Mouse (Mus musculus): ENCODE measurements around the gene Ppm1h. TPM values are rescaled to one million over a fixed set of nuclear protein-coding genes. Genes with fewer than 3 reads are reported as not detected.
A peak's percentile ranks its signal among the peaks of the same experiment; 100 is the strongest.

Gene Ppm1h
- total and polyA plus RNA-seq, 2 experiments from 2014 or later, result 4.9 to 6.1 TPM

DNA sequence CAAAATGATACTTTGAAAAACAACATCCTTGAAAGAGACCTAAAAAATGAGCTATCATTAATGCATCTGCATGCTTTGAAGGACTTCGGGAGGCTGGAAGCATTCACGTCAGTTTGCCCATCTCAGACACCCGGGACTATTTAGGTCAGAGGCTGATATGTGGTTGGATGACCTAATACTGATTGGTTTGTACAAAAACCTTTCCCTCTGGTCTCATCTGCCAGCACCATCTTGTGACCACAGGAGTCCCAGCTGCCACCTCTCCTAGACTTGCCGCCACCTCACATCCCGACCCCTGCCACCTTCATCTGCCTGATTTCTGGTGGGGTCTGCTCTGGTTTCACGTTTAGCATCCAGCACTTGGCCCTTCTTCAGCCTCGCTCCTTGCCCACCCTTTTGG is 71.3 kb downstream of the Ppm1h start:
- Histone ChIP-seq H3K4me3 (ENCODE audit: low read depth, low read length) (no peak overlapping the region), H3K9me3 (replicated peaks; ENCODE audit: control insufficient read depth, low read length) (no peaks in the 10 kb centered on the region), H3K4me2 (ENCODE audit: low read depth, low read length) (no peak overlapping the region), H3K36me3 (replicated peaks; ENCODE audit: control insufficient read depth, insufficient read depth, low read length) (no peaks in the 10 kb centered on the region), H3K27ac (ENCODE audit: low read depth) (no peak overlapping the region), H3K27me3 (ENCODE audit: control insufficient read depth, insufficient read depth, low read length) (no peaks in the 10 kb centered on the region), H3K4me1 (ENCODE audit: control insufficient read depth, insufficient read depth) (peaks cover 12% of the 10 kb centered on the region; the same call in 1 of the 2 replicates), H3K9ac (replicated peaks; ENCODE audit: low read depth, low read length) (no peak overlapping the region)
- DNase-seq (ENCODE audit: low spot score) (no peak), ATAC-seq (ENCODE audit: insufficient read depth, low read depth) (no peak)
- TF ChIP-seq CTCF (IDR thresholded peaks at IDR 0.05; ENCODE audit: low read depth) (no peak), EP300 (IDR thresholded peaks at IDR 0.05; ENCODE audit: low read depth) (no peak)
- 77% methylated on average over 7 of the region's 7 CpGs for WGBS

DNA sequence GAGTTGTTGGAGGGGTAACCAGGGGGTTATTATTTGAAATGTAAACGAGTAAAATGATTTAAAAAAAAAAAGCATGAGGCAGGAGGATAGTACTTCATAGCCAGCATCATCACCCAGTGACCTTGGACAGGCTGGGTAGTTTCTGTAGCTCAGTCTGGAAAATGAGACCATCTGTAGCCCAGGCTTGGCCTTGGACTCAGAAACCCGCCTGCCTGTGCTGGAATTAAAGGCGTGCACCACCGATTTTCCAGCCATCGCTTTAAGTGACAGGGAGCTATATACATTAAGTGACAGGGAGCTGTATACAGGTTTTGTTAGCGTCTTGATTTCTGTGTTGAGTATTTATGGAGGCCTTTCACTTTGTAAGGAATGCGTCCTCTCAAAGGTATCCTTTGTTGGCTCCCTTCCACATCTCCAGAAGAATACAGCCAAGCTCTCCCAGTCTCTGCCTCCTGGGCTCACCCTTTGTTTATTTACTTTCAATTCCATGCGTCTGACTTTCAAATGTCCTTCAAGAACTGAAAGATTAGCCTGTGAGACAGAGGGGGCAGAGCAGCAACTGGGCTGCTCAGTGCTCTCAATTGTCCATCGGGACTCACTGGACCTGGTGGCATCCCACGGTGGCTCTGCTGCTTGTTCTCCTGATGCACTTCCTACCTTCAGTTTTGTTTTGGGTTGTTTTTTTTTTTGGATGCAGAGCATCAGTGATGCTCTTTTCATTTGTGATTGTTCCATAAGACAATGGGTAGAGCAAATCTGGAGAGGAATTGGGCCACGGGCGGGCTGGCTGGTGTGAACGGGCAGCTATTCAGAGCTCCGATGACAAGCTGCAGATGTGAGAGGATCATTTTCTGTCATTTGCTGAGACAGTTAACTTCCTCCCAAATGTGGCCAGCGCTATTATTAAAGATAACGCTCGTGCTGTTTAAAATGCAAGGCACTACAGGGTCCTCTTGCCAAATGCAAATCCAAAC is 74.7 kb downstream of the Ppm1h start:
- Histone ChIP-seq H3K9ac (replicated peaks; ENCODE audit: low read depth, low read length) (no peak overlapping the region), H3K27ac (ENCODE audit: low read depth) (peak overlapping the region; percentile 17)
- ATAC-seq (ENCODE audit: insufficient read depth, low read depth), result no peak

DNA sequence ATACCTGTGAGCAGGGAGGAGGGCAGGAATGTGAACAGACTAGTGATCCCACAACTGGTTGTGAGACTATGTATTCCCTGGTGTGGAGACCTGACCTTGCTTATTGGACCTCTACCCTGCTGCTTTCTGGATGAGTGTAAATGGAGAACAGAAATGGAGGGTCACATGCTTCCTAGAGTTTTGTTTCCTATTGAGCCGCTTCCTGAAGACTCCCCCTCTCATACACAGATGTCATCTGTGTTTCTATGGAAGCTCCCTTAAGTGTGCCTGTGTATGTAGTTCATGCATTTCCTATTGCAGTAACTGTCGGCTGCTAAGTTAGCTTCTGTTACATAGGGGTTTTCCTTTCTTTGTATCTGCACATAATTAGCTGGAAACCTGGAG is 75.4 kb downstream of the Ppm1h start:
- Histone ChIP-seq H3K27me3 (ENCODE audit: control insufficient read depth, insufficient read depth, low read length) (no peaks in the 10 kb centered on the region), H3K9ac (replicated peaks; ENCODE audit: low read depth, low read length) (no peak overlapping the region), H3K27ac (ENCODE audit: low read depth) (peak overlapping the region; percentile 37), H3K36me3 (replicated peaks; ENCODE audit: control insufficient read depth, insufficient read depth, low read length) (no peaks in the 10 kb centered on the region), H3K4me2 (ENCODE audit: low read depth, low read length) (peak overlapping the region; percentile 41), H3K4me3 (ENCODE audit: low read depth, low read length) (no peak overlapping the region), H3K4me1 (ENCODE audit: control insufficient read depth, insufficient read depth) (peaks cover 12% of the 10 kb centered on the region; the same call in 1 of the 2 replicates), H3K9me3 (replicated peaks; ENCODE audit: control insufficient read depth, low read length) (no peaks in the 10 kb centered on the region)
- WGBS, result 38% methylated on average over 2 of the region's 2 CpGs
- DNase-seq (ENCODE audit: low spot score) (peak; percentile 26), ATAC-seq (ENCODE audit: insufficient read depth, low read depth) (peak; percentile 63)
- TF ChIP-seq CTCF (IDR thresholded peaks at IDR 0.05; ENCODE audit: low read depth) (no peak), EP300 (IDR thresholded peaks at IDR 0.05; ENCODE audit: low read depth) (0 out of 2 replicates have a peak, but pooled peaks have one; percentile 24)

More for the DNA sequence above, 74.7 kb downstream of the Ppm1h start:
- no peaks in the 10 kb centered on the region for H3K9me3 ChIP-seq (replicated peaks; ENCODE audit: control insufficient read depth, low read length)
- H3K36me3 ChIP-seq (replicated peaks; ENCODE audit: control insufficient read depth, insufficient read depth, low read length), result no peaks in the 10 kb centered on the region
- 41% methylated on average over 17 of the region's 17 CpGs for WGBS
- H3K4me2 ChIP-seq (ENCODE audit: low read depth, low read length), result peak overlapping the region; percentile 41
- DNase-seq (ENCODE audit: low spot score), result no peak
- peaks cover 12% of the 10 kb centered on the region; the same call in 1 of the 2 replicates for H3K4me1 ChIP-seq (ENCODE audit: control insufficient read depth, insufficient read depth)
- TF ChIP-seq CTCF (IDR thresholded peaks at IDR 0.05; ENCODE audit: low read depth), result no peak
- no peak for TF ChIP-seq EP300 (IDR thresholded peaks at IDR 0.05; ENCODE audit: low read depth)
- H3K27me3 ChIP-seq (ENCODE audit: control insufficient read depth, insufficient read depth, low read length), result no peaks in the 10 kb centered on the region
- H3K4me3 ChIP-seq (ENCODE audit: low read depth, low read length), result no peak overlapping the region

DNA sequence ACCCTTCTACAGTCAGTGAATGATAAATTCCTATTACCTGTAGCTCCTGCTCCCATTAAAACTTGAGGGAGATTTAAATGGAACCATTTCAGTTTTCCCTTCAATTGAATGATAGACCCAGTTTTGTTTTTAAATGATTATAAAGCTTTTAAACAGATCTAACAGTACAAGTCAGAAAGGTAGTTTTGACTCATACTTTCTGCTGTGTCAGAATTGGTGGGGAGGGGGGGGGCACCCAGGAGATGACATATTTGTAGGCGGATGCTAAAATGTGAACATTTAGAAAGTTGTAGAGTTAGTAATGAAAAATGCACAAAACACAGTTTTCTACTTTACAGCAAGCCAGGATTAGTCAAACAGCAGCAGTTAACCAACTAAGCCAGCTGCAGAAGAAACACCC is 76.4 kb downstream of the Ppm1h start:
- 95% methylated on average over 1 of the region's 1 CpGs for WGBS
- no peak overlapping the region for H3K4me2 ChIP-seq (ENCODE audit: low read depth, low read length)
- no peak for DNase-seq (ENCODE audit: low spot score)
- H3K36me3 ChIP-seq (replicated peaks; ENCODE audit: control insufficient read depth, insufficient read depth, low read length), result no peaks in the 10 kb centered on the region
- H3K27ac ChIP-seq (ENCODE audit: low read depth), result no peak overlapping the region
- peaks cover 12% of the 10 kb centered on the region; the same call in 1 of the 2 replicates for H3K4me1 ChIP-seq (ENCODE audit: control insufficient read depth, insufficient read depth)
- H3K9me3 ChIP-seq (replicated peaks; ENCODE audit: control insufficient read depth, low read length), result no peaks in the 10 kb centered on the region
- no peak overlapping the region for H3K9ac ChIP-seq (replicated peaks; ENCODE audit: low read depth, low read length)
- no peak for TF ChIP-seq CTCF (IDR thresholded peaks at IDR 0.05; ENCODE audit: low read depth)
- no peak for TF ChIP-seq EP300 (IDR thresholded peaks at IDR 0.05; ENCODE audit: low read depth)
- no peak overlapping the region for H3K4me3 ChIP-seq (ENCODE audit: low read depth, low read length)
- H3K27me3 ChIP-seq (ENCODE audit: control insufficient read depth, insufficient read depth, low read length), result no peaks in the 10 kb centered on the region
- ATAC-seq (ENCODE audit: insufficient read depth, low read depth), result no peak

DNA sequence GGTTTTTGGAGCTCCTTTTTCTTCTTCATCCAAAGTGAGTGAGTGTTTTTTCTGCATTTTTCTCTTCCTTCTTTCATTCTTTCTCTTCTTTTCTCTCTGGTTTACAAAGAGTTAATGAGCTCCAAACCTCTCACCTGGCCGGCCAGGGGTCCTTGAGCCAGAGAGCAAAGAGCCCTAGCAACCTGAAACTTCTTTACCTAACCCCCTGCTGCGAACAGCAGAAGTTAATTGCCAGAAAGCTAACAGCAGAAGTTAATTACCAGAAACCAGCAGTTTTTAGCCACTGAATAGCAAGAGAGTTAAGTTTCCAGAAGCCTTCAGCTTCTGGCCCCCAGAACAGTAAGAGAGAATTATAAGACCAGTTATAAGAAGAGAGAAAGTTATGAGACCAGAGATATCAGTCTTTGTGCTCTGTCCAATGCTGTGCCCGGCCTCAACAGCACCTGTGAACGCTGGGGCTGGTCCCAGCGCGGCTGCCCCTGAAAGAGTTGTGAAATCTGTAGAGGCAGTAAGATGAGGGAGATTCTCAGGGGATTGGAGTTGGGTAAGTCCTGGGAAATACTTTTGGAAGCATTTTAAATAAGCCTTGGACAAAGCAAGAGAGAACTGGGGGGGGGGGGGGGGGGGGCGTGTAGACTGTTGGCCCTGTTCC is 78.4 kb downstream of the Ppm1h start:
- H3K4me2 ChIP-seq (ENCODE audit: low read depth, low read length), result no peak overlapping the region
- H3K9me3 ChIP-seq (replicated peaks; ENCODE audit: control insufficient read depth, low read length), result no peaks in the 10 kb centered on the region
- H3K4me1 ChIP-seq (ENCODE audit: control insufficient read depth, insufficient read depth), result peaks cover 12% of the 10 kb centered on the region; the same call in 1 of the 2 replicates
- no peaks in the 10 kb centered on the region for H3K27me3 ChIP-seq (ENCODE audit: control insufficient read depth, insufficient read depth, low read length)
- no peak for DNase-seq (ENCODE audit: low spot score)
- H3K27ac ChIP-seq (ENCODE audit: low read depth), result peak overlapping the region; percentile 37; the same call in 1 of the 2 replicates
- ATAC-seq (ENCODE audit: insufficient read depth, low read depth), result no peak
- WGBS, result 46% methylated on average over 6 of the region's 7 CpGs
- no peak overlapping the region for H3K4me3 ChIP-seq (ENCODE audit: low read depth, low read length)
- TF ChIP-seq EP300 (IDR thresholded peaks at IDR 0.05; ENCODE audit: low read depth) (no peak), CTCF (IDR thresholded peaks at IDR 0.05; ENCODE audit: low read depth) (no peak)
- no peaks in the 10 kb centered on the region for H3K36me3 ChIP-seq (replicated peaks; ENCODE audit: control insufficient read depth, insufficient read depth, low read length)
- no peak overlapping the region for H3K9ac ChIP-seq (replicated peaks; ENCODE audit: low read depth, low read length)
